Mouse (Mus musculus): Measurements from ENCODE around the gene Gm10553.
"Not testable (repeated sequence)": the region's sequence is repeated elsewhere in the genome, so short reads cannot be mapped to it uniquely, and the experiment has no call there.

DNA sequence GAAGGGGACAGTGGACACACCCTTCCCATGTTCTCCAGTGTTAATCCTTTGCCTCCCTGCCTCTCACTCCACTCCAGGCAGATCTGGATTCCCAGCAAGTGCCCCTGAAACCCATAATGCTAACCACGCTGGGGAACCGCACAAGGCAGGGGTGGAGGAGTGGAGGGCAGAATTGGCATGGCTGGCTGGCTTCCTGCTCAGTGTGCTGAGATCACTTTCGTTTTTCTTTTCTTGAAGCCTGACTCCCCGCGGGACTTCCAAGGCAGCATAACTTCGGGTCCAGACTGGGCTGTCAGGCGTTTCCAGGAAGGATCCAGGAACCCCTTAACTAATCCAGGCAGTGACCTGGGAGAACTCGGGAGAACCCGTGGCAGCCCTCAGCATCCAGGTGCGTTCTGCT is 11.6 kb downstream of the Gm10553 start:
- TF ChIP-seq CTCF (IDR thresholded peaks at IDR 0.05; ENCODE audit: extremely low read depth, insufficient read depth, insufficient read length, insufficient replicate concordance); POLR2A (IDR thresholded peaks at IDR 0.05; ENCODE audit: low read depth, low read length): not testable (repeated sequence)
